Mouse (Mus musculus) lung, adult 2 months (tissue): ENCODE data around the gene Gm17304. TPM values are rescaled to one million over a fixed set of nuclear protein-coding genes. Genes with fewer than 3 reads are reported as not detected.

Source experiments
- DNase-seq: peaks from one replicate; pipeline ENCODE4 v3.0.0; 2022
- H3K4me1 ChIP-seq: fragments of 200-500 bp; 2 replicates; pipeline ENCODE4 v1.6.1; 2011; ENCODE audit warnings: low read length; ENCODE audit not compliant: control insufficient read depth, insufficient read depth
- H3K4me3 ChIP-seq: fragments of 200-500 bp; replicated peaks from 2 replicates; pipeline ENCODE3; 2011; ENCODE audit warnings: low read depth, mild to moderate bottlenecking, control low read depth, low read length; ENCODE audit errors: extremely low read depth
- CTCF ChIP-seq: fragments of 200-500 bp; IDR thresholded peaks from 2 replicates; pipeline ENCODE4 v1.5.1; 2011; ENCODE audit warnings: mild to moderate bottlenecking, low read length, control low read depth; ENCODE audit not compliant: insufficient read depth
- POLR2A ChIP-seq: fragments of 200-500 bp; IDR thresholded peaks from 2 replicates; pipeline ENCODE4 v1.6.1; 2011; ENCODE audit warnings: low read depth, mild to moderate bottlenecking, control low read depth, low read length, borderline replicate concordance; ENCODE audit errors: extremely low read depth
- WGBS: fragments of 180-500 bp; shearing (Covaris S2); methylation state at CpG from one replicate; pipeline ENCODE4 v1.1.7; 2018; 5-methylcytosine and 5-hydroxymethylcytosine counted together
- polyA plus RNA-seq: library from polyadenylated mRNA; depleted of rRNA; stranded (reverse); fragments of >200 nt; gene quantifications from 2 replicates; pipeline ENCODE4 v1.2.3, GENCODE M21; 2012

The Gm17304 gene
- polyA plus RNA-seq, 1 experiment = not detected

GRCm38 (mm10) chr5:106614570-106614969, 5.7 kb downstream of the Gm17304 start:
- Histone ChIP-seq H3K4me3 (no peak overlapping the region), H3K4me1 (no peaks in the 10 kb centered on the region)
- no peak for DNase-seq
- TF ChIP-seq POLR2A (no peak), CTCF (no peak)
- WGBS = 56% methylated on average over 7 of the region's 7 CpGs

GRCm38 (mm10) chr5:106615006-106615405, 6.1 kb downstream of the Gm17304 start:
- WGBS = 86% methylated on average over 2 of the region's 2 CpGs
- TF ChIP-seq CTCF = no peak
- TF ChIP-seq POLR2A = no peak
- no peak for DNase-seq
- no peaks in the 10 kb centered on the region for H3K4me1 ChIP-seq
- no peak overlapping the region for H3K4me3 ChIP-seq

GRCm38 (mm10) chr5:106620446-106620845, 11.5 kb downstream of the Gm17304 start:
- no peak for TF ChIP-seq CTCF
- no peak for TF ChIP-seq POLR2A
- 91% methylated on average over 6 of the region's 6 CpGs for WGBS
- DNase-seq = no peak
- Histone ChIP-seq H3K4me3 (no peak overlapping the region), H3K4me1 (peaks cover 4% of the 10 kb centered on the region)

DNA sequence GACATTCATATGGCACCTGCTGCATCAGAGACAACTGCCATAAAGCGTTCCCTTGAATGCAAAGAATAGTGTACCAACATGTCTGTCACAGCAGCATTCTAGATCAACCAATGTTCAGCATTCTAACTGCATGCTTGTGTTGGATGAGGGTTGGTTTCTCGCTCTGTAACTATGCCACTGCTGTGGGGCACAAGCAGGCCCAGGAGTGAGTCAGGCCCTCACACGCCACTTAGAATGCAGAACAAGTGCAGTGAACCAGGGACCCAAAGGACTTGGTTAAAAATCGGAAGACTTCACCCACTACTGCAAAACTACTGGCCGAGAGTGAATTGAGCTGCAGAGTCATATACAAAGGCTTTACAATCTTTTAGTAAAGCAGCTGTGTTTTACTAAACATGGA, 13.3 kb downstream of the Gm17304 start:
- H3K4me3 ChIP-seq = no peak overlapping the region
- peaks cover 4% of the 10 kb centered on the region for H3K4me1 ChIP-seq
- DNase-seq = no peak
- TF ChIP-seq POLR2A (no peak), CTCF (no peak)
- WGBS = 94% methylated on average over 5 of the region's 5 CpGs

- DNase-seq = no peak
- WGBS = 75% methylated on average over 4 of the region's 4 CpGs
- Histone ChIP-seq H3K4me3 (no peak overlapping the region), H3K4me1 (peaks cover 4% of the 10 kb centered on the region)
- TF ChIP-seq CTCF (no peak), POLR2A (no peak)
Measured at GRCm38 (mm10) chr5:106623337-106623736, 14.4 kb downstream of the Gm17304 start.

DNA sequence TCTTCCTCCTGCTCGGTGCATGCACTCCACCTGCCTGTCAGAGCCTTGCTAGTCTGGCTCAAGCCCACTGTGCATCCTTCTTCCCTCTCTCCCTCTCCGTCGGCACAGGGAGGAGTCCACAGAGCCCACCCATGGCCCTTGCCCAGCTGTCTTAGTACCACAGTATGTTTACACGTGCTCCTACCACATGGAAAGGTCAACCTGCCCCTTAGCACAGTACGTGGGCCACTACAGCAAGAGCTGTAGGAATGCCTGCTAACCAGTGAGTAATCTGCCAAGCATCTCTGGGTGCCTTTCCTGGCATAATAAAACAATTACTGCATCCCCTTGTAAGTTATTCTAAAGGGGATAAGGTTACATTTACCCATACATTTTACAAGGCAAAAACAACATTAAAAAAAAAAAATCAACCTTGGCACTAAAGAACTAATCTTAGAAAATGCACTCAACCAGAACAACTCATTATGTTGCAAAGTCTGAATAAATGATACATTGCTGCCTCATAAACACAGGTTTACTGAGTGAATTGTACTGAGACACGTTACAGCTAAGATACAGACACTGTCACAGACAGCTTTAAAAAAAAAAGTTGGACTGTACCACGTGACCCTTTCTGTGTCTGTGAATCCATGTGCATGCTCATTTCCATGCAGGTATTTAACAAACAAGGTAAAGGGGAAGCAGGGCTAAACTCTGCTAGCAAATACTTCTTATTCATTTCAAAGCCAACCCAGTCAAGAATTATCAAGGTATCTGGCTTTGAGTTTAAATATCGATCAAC, 19.7 kb downstream of the Gm17304 start:
- no peak for TF ChIP-seq CTCF
- no peak for TF ChIP-seq POLR2A
- DNase-seq = no peak
- Histone ChIP-seq H3K4me3 (no peak overlapping the region), H3K4me1 (peaks cover 13% of the 10 kb centered on the region)
- WGBS = 74% methylated on average over 8 of the region's 8 CpGs

GRCm38 (mm10) chr5:106636423-106636946, 27.6 kb downstream of the Gm17304 start:
- 62% methylated on average over 13 of the region's 13 CpGs for WGBS
- TF ChIP-seq POLR2A = no peak
- no peak for TF ChIP-seq CTCF
- no peak for DNase-seq
- Histone ChIP-seq H3K4me3 (no peak overlapping the region), H3K4me1 (peaks cover 17% of the 10 kb centered on the region)

- no peak for TF ChIP-seq CTCF
- no peak for TF ChIP-seq POLR2A
- Histone ChIP-seq H3K4me1 (peaks cover 8% of the 10 kb centered on the region; the same call in 1 of the 2 replicates), H3K4me3 (no peak overlapping the region)
- 91% methylated on average over 2 of the region's 2 CpGs for WGBS
- no peak for DNase-seq
Measured at GRCm38 (mm10) chr5:106639627-106640026, 30.7 kb downstream of the Gm17304 start.

DNA sequence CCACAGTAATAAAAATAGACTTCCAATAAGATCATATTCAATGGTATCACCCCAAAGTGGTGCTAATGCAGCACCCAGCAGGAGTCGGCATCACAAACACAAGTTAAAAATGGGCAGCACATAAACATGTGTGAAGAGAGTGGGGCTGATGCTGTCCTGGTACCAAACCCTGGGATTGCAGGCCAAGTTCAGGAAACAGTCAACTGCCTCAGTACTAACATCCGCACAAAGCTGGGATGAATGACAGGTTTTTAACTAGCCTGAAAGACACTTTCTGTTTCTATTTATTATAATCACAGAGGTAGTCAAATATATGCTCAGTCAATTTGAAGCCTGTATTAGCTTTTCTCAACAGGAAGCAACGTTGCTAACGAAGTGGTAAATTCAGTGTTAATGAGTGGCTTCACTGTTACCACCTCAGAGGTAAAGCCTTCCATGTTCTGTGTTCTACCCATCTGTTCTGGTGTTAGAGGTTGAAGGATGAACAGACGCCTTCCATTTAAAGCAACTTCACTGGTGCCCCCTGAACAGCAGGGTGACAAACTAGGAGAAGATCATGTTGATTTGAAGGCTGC, 31.4 kb downstream of the Gm17304 start:
- 48% methylated on average over 5 of the region's 5 CpGs for WGBS
- Histone ChIP-seq H3K4me3 (no peak overlapping the region), H3K4me1 (peaks cover 8% of the 10 kb centered on the region; the same call in 1 of the 2 replicates)
- no peak for DNase-seq
- TF ChIP-seq CTCF (no peak), POLR2A (no peak)

- DNase-seq = no peak
- no peak overlapping the region for H3K4me3 ChIP-seq
- WGBS = 87% methylated on average over 3 of the region's 3 CpGs
- H3K4me1 ChIP-seq = peaks cover 3% of the 10 kb centered on the region
- TF ChIP-seq POLR2A (no peak), CTCF (no peak)
Measured at GRCm38 (mm10) chr5:106641876-106642275, 33.0 kb downstream of the Gm17304 start.
